Mouse (Mus musculus): ENCODE measurements around the gene Tab1. TPM values are rescaled to one million over a fixed set of nuclear protein-coding genes. Genes with fewer than 3 reads are reported as not detected.

Gene Tab1
- polyA plus RNA-seq, 1 experiment from 2014 or later, result 28.7 TPM

GRCm38 (mm10) chr15:80147090-80147489, 14.2 kb downstream of the Tab1 start:
- H3K4me3 ChIP-seq (ENCODE audit: low read depth, low read length), result no peak overlapping the region
- 71% methylated on average over 14 of the region's 14 CpGs for WGBS
- no peaks in the 10 kb centered on the region for H3K27me3 ChIP-seq (replicated peaks; ENCODE audit: control insufficient read depth, insufficient read depth, low read length)
- H3K9ac ChIP-seq (ENCODE audit: low read depth, low read length), result no peak overlapping the region
- peak; percentile 58; the same call in 1 of the 2 replicates for ATAC-seq (replicated peaks; ENCODE audit: low FRiP score)
- no peaks in the 10 kb centered on the region for H3K9me3 ChIP-seq (ENCODE audit: control insufficient read depth, low read length)
- H3K27ac ChIP-seq (ENCODE audit: low read depth, low read length), result no peak overlapping the region; the same call in 1 of the 2 replicates
- peaks cover 14% of the 10 kb centered on the region for H3K4me1 ChIP-seq (replicated peaks; ENCODE audit: control insufficient read depth, insufficient read depth, low read length)
- 0 out of 2 replicates have a peak overlapping the region, but pooled peaks have one; percentile 6 for H3K4me2 ChIP-seq
- DNase-seq (ENCODE audit: low spot score), result no peak
- peaks cover 23% of the 10 kb centered on the region for H3K36me3 ChIP-seq (ENCODE audit: control insufficient read depth, insufficient read depth, low read length)

GRCm38 (mm10) chr15:80147511-80147910, 14.6 kb downstream of the Tab1 start:
- Histone ChIP-seq H3K4me1 (replicated peaks; ENCODE audit: control insufficient read depth, insufficient read depth, low read length) (peaks cover 14% of the 10 kb centered on the region), H3K4me2 (no peak overlapping the region), H3K27me3 (replicated peaks; ENCODE audit: control insufficient read depth, insufficient read depth, low read length) (no peaks in the 10 kb centered on the region), H3K27ac (ENCODE audit: low read depth, low read length) (no peak overlapping the region), H3K9ac (ENCODE audit: low read depth, low read length) (no peak overlapping the region), H3K36me3 (ENCODE audit: control insufficient read depth, insufficient read depth, low read length) (peaks cover 20% of the 10 kb centered on the region), H3K9me3 (ENCODE audit: control insufficient read depth, low read length) (no peaks in the 10 kb centered on the region), H3K4me3 (ENCODE audit: low read depth, low read length) (no peak overlapping the region)
- DNase-seq (ENCODE audit: low spot score), result no peak
- 72% methylated on average over 5 of the region's 5 CpGs for WGBS
- ATAC-seq (replicated peaks; ENCODE audit: low FRiP score), result no peak

DNA sequence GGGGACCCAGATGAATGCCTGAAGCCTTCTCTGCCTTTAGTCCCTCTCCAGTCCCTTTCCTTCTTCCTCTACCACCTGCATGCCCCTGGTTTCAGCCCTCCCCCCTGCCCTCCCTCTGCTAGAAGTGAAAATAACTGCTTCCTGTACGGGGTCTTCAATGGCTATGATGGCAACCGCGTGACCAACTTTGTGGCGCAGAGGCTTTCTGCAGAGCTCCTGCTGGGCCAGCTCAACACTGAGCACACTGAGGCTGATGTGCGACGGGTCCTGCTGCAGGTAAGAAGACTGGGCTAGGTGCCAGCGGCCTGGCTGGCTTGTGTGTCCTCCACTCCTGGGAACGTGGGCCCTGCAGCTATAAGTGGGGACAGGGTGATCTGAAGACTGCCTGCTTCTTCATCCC, 15.6 kb downstream of the Tab1 start:
- H3K9me3 ChIP-seq (ENCODE audit: control insufficient read depth, low read length), result no peaks in the 10 kb centered on the region
- 89% methylated on average over 8 of the region's 8 CpGs for WGBS
- H3K4me2 ChIP-seq, result no peak overlapping the region
- no peaks in the 10 kb centered on the region for H3K27me3 ChIP-seq (replicated peaks; ENCODE audit: control insufficient read depth, insufficient read depth, low read length)
- DNase-seq (ENCODE audit: low spot score) (no peak), ATAC-seq (replicated peaks; ENCODE audit: low FRiP score) (no peak)
- H3K9ac ChIP-seq (ENCODE audit: low read depth, low read length), result no peak overlapping the region
- H3K4me1 ChIP-seq (replicated peaks; ENCODE audit: control insufficient read depth, insufficient read depth, low read length), result peaks cover 14% of the 10 kb centered on the region
- no peak overlapping the region for H3K27ac ChIP-seq (ENCODE audit: low read depth, low read length)
- H3K4me3 ChIP-seq (ENCODE audit: low read depth, low read length), result no peak overlapping the region
- peaks cover 25% of the 10 kb centered on the region for H3K36me3 ChIP-seq (ENCODE audit: control insufficient read depth, insufficient read depth, low read length)

GRCm38 (mm10) chr15:80149517-80149916, 16.6 kb downstream of the Tab1 start:
- WGBS, result 85% methylated on average over 7 of the region's 7 CpGs
- ATAC-seq (replicated peaks; ENCODE audit: low FRiP score), result no peak
- H3K36me3 ChIP-seq (ENCODE audit: control insufficient read depth, insufficient read depth, low read length), result peaks cover 22% of the 10 kb centered on the region

DNA sequence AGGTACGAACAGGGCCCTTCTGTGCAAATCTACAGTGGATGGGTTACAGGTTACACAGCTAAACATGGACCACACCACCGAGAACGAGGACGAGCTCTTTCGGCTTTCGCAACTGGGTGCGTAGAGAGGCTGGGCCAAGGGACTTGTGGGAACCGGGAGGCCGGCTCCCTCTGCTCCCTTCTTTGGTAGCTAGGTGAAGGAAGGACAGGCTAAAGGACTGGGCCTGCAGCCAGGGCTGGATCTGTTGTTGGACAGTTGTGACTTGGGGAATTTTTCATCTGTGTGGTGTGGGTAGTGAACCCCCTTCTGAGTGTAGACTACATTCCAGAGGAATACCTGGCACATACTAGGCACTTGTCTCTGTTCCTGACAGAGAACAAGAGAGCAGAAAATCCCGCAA, 19.7 kb downstream of the Tab1 start:
- peaks cover 48% of the 10 kb centered on the region for H3K36me3 ChIP-seq (ENCODE audit: control insufficient read depth, insufficient read depth, low read length)

More at GRCm38 (mm10) chr15:80149517-80149916, 16.6 kb downstream of the Tab1 start:
- Histone ChIP-seq H3K4me1 (replicated peaks; ENCODE audit: control insufficient read depth, insufficient read depth, low read length) (peaks cover 14% of the 10 kb centered on the region), H3K9me3 (ENCODE audit: control insufficient read depth, low read length) (no peaks in the 10 kb centered on the region), H3K27ac (ENCODE audit: low read depth, low read length) (no peak overlapping the region), H3K9ac (ENCODE audit: low read depth, low read length) (no peak overlapping the region), H3K4me2 (no peak overlapping the region), H3K27me3 (replicated peaks; ENCODE audit: control insufficient read depth, insufficient read depth, low read length) (no peaks in the 10 kb centered on the region), H3K4me3 (ENCODE audit: low read depth, low read length) (no peak overlapping the region)
- no peak for DNase-seq (ENCODE audit: low spot score)

DNA sequence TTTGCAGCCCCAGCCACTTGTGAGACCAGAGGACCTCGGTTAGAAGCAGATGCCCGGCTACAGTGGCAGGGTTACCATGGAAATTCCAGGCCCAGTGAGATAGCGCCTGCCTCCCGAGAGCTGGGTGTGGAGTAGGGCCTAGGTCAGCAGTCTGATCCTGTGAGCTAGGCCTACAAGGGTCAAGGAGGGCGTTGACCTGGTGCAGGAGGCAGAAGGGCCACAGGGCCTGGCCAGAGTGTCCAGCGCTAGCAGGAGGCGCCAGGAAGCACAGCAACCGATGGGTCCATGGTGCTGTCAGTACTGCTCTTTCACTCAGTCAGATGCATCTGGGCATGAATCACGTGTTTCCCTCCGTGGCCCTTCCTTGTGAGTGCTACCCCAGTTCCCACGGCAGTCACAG, 20.8 kb downstream of the Tab1 start:
- peaks cover under 1% of the 10 kb centered on the region for H3K4me1 ChIP-seq (replicated peaks; ENCODE audit: control insufficient read depth, insufficient read depth, low read length)
- no peak overlapping the region for H3K9ac ChIP-seq (ENCODE audit: low read depth, low read length)
- no peak overlapping the region for H3K4me3 ChIP-seq (ENCODE audit: low read depth, low read length)
- no peak overlapping the region for H3K27ac ChIP-seq (ENCODE audit: low read depth, low read length)
- no peaks in the 10 kb centered on the region for H3K9me3 ChIP-seq (ENCODE audit: control insufficient read depth, low read length)
- no peaks in the 10 kb centered on the region for H3K27me3 ChIP-seq (replicated peaks; ENCODE audit: control insufficient read depth, insufficient read depth, low read length)
- 82% methylated on average over 11 of the region's 11 CpGs for WGBS
- no peak overlapping the region for H3K4me2 ChIP-seq
- H3K36me3 ChIP-seq (ENCODE audit: control insufficient read depth, insufficient read depth, low read length), result peaks cover 54% of the 10 kb centered on the region
- DNase-seq (ENCODE audit: low spot score) (no peak), ATAC-seq (replicated peaks; ENCODE audit: low FRiP score) (no peak)

More for the DNA sequence above, 19.7 kb downstream of the Tab1 start:
- H3K27ac ChIP-seq (ENCODE audit: low read depth, low read length), result no peak overlapping the region
- ATAC-seq (replicated peaks; ENCODE audit: low FRiP score) (no peak), DNase-seq (ENCODE audit: low spot score) (no peak)
- H3K9ac ChIP-seq (ENCODE audit: low read depth, low read length), result no peak overlapping the region
- H3K4me1 ChIP-seq (replicated peaks; ENCODE audit: control insufficient read depth, insufficient read depth, low read length), result no peaks in the 10 kb centered on the region
- no peaks in the 10 kb centered on the region for H3K9me3 ChIP-seq (ENCODE audit: control insufficient read depth, low read length)
- 89% methylated on average over 10 of the region's 10 CpGs for WGBS
- no peak overlapping the region for H3K4me3 ChIP-seq (ENCODE audit: low read depth, low read length)
- no peaks in the 10 kb centered on the region for H3K27me3 ChIP-seq (replicated peaks; ENCODE audit: control insufficient read depth, insufficient read depth, low read length)
- no peak overlapping the region for H3K4me2 ChIP-seq

- no peak overlapping the region for H3K4me3 ChIP-seq (ENCODE audit: low read depth, low read length)
- H3K9ac ChIP-seq (ENCODE audit: low read depth, low read length), result no peak overlapping the region
- H3K36me3 ChIP-seq (ENCODE audit: control insufficient read depth, insufficient read depth, low read length), result peaks cover 60% of the 10 kb centered on the region
- no peak overlapping the region for H3K4me2 ChIP-seq
- WGBS, result 91% methylated on average over 8 of the region's 8 CpGs
- no peaks in the 10 kb centered on the region for H3K27me3 ChIP-seq (replicated peaks; ENCODE audit: control insufficient read depth, insufficient read depth, low read length)
- no peak for DNase-seq (ENCODE audit: low spot score)
- H3K4me1 ChIP-seq (replicated peaks; ENCODE audit: control insufficient read depth, insufficient read depth, low read length), result peaks cover 5% of the 10 kb centered on the region
- no peak for ATAC-seq (replicated peaks; ENCODE audit: low FRiP score)
- H3K27ac ChIP-seq (ENCODE audit: low read depth, low read length), result no peak overlapping the region
- no peaks in the 10 kb centered on the region for H3K9me3 ChIP-seq (ENCODE audit: control insufficient read depth, low read length)
Measured at GRCm38 (mm10) chr15:80155707-80156106, 22.8 kb downstream of the Tab1 start.

GRCm38 (mm10) chr15:80157197-80157943, 24.4 kb downstream of the Tab1 start:
- H3K36me3 ChIP-seq (ENCODE audit: control insufficient read depth, insufficient read depth, low read length), result peaks cover 66% of the 10 kb centered on the region
- DNase-seq (ENCODE audit: low spot score) (no peak), ATAC-seq (replicated peaks; ENCODE audit: low FRiP score) (no peak)
- H3K27ac ChIP-seq (ENCODE audit: low read depth, low read length), result no peak overlapping the region
- no peaks in the 10 kb centered on the region for H3K9me3 ChIP-seq (ENCODE audit: control insufficient read depth, low read length)
- no peaks in the 10 kb centered on the region for H3K27me3 ChIP-seq (replicated peaks; ENCODE audit: control insufficient read depth, insufficient read depth, low read length)
- H3K4me2 ChIP-seq, result no peak overlapping the region
- H3K9ac ChIP-seq (ENCODE audit: low read depth, low read length), result no peak overlapping the region
- no peak overlapping the region for H3K4me3 ChIP-seq (ENCODE audit: low read depth, low read length)
- 91% methylated on average over 22 of the region's 22 CpGs for WGBS
- peaks cover 5% of the 10 kb centered on the region for H3K4me1 ChIP-seq (replicated peaks; ENCODE audit: control insufficient read depth, insufficient read depth, low read length)

Measured in liver, embryonic 11.5 days (tissue).